Mouse (Mus musculus) CH12.LX (cell line): Measurements from ENCODE around the gene Col4a1.

ENCODE experiments used
- CTCF ChIP-seq, 2 experiments: IDR thresholded peaks in 1 of 2; conservative IDR thresholded peaks in 1 of 2; 2 replicates each; pipeline ENCODE4 v1.5.1; 2011 to 2012; ENCODE audit warnings: low read depth in 2 of 2, low read length in 2 of 2, improper control_type of control experiment in 1 of 2, inconsistent platforms in 1 of 2, mild to moderate bottlenecking in 1 of 2, moderate library complexity in 1 of 2
- POLR2A ChIP-seq: IDR thresholded peaks from 2 replicates; pipeline ENCODE4 v1.6.1; 2011; ENCODE audit warnings: low read depth, mild to moderate bottlenecking, improper control_type of control experiment, low read length
- RCOR1 ChIP-seq: conservative IDR thresholded peaks from 2 replicates; pipeline ENCODE4 v1.6.1; 2012; ENCODE audit warnings: low read depth, mild to moderate bottlenecking, inconsistent platforms, low read length, improper control_type of control experiment
- TCF12 ChIP-seq: IDR thresholded peaks from 2 replicates; pipeline ENCODE4 v1.6.1; 2014; ENCODE audit warnings: low read depth, mild to moderate bottlenecking, inconsistent platforms, low read length, improper control_type of control experiment

- TF ChIP-seq CTCF (conservative IDR thresholded peaks at IDR 0.05 in 1 of 2, IDR thresholded peaks at IDR 0.05 in 1 of 2; ENCODE audit: low read depth in 2 of 2, low read length in 2 of 2), result no peak
- no peak for TF ChIP-seq TCF12
- no peak for TF ChIP-seq POLR2A
- no peak for TF ChIP-seq RCOR1
These were observed 115.4 kb downstream of the Col4a1 start for GRCm38 (mm10) chr8:11197261-11197660.
